Mouse (Mus musculus): Measurements from ENCODE around the gene Tbc1d15. TPM values are rescaled to one million over a fixed set of nuclear protein-coding genes. Genes with fewer than 3 reads are reported as not detected.
"Not testable (repeated sequence)": the region's sequence is repeated elsewhere in the genome, so short reads cannot be mapped to it uniquely, and the experiment has no call there.

The Tbc1d15 gene
- total RNA-seq, 2 experiments from 2014 or later: 44.4 to 45.1 TPM

DNA sequence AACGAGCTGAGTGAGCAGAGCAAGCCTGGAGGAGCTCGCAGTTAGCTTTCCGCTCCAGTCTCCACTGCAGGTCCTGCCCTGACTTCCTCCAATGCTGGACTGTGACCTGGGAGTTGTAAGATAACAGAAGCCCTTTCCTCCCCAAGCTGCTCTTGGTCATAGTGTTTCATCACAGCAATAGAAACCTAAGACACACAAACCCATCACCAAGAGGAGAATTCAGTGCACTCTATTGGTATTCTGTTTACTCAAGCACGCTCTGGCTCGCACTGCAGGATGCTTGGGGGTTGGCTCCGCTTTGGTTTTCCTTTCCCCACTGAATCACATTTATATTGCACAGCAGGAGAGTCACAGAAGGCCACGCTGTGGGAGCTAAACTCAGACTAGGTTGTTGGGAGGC is 3.2 kb downstream of the Tbc1d15 start:
- no peak for DNase-seq (ENCODE audit: low spot score)

DNA sequence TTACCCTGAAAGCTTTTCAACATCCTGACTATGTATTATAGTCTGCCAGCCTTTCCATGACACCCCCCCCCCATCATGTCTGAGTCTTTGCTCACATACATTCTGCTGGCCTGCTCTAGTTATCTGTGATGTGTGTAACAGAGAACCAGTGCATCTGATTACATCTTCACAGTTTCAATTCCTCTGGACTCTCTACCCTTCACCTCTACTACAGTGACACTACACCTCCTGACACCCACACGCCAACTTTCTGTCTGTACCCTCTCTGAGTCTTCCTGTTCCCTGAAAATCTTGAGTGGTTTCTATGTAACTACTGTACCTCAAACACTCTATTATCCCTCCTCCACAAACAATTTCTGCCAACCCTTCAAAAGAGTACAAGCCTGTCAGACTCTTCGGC is 5.8 kb downstream of the Tbc1d15 start:
- no peak for DNase-seq (ENCODE audit: low spot score)

DNA sequence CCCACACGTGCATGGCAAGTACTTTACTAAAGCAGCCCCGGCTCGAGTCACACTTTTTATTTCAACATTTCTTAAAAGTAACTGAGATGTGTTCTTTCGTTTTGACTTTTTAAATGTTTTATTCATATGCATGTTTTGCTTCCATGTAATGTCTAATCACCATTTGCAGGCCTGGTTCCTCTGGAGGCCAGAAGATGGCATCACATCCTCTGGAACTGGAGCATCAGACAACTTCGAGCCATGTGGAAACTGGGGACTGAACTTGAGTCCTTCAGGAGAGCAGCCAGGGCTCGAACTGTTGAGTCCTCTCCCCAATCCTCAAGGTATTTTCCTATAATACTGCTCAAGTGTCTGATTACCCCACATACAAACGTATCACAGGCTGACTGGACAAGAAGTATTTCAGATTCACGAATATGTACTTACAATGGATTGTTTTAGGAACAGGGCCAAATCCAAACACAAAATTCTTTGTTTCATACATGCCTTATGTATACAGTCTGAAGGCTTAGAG is 10.1 kb downstream of the Tbc1d15 start:
- no peak for DNase-seq (ENCODE audit: low spot score)

DNA sequence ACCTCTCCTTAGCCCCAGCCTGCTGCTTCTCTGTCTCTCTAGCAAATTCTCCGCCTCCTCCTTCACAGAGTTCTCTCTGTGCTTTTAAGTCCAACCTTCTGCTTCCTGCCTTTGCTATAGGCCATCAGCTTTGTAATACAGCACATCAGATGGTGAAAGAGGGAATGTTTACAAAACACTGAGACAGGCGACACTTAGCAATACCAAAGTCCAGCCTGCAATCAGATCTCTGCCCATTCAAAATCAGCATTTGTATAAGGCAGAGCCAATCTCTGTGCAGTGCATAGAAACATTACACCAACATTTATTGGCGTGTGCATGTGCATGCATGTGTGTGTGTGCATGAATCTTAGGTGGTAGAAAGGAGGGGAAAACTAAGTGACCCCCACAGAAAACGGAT is 13.3 kb downstream of the Tbc1d15 start:
- no peak for DNase-seq (ENCODE audit: low spot score)

DNA sequence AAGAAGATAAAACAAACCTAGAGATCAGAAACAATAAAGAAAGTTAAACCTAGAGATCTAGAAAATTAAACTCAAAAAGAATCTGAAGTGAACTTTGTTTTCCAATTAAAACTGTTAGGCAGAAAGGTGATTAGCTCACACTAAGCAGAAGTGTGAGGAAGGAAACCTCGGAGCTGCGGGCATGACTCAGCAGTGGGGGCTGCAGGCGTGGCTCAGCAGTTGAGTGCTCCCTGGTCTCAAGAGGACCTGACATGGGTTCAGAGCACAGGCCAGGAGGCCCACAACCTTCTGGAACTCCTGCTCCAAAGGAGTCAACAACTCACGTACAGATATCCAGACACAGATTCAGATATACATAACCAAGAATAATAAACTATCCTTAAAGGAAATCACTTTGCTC is 14.5 kb downstream of the Tbc1d15 start:
- no peak for DNase-seq (ENCODE audit: low spot score)

DNA sequence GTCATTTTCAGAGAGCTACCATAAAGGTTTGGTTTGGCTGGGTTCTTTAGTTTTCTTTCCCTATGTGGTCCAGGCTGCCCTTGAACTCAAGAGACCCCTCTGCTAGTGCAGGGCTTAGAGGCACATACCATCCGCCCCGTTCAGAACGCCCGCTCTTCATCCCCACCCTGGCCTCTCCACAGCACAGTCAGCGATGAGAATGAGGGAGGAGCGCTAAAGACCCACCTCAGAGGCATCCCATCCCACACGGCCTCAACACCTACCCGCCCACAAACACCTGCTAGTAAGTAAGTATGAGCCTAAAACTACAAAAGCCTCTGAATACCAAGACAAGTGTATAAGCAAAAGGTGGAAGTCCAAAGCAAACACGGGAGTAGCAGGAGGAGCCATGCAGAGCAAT is 15.8 kb downstream of the Tbc1d15 start:
- no peak for DNase-seq (ENCODE audit: low spot score)

DNA sequence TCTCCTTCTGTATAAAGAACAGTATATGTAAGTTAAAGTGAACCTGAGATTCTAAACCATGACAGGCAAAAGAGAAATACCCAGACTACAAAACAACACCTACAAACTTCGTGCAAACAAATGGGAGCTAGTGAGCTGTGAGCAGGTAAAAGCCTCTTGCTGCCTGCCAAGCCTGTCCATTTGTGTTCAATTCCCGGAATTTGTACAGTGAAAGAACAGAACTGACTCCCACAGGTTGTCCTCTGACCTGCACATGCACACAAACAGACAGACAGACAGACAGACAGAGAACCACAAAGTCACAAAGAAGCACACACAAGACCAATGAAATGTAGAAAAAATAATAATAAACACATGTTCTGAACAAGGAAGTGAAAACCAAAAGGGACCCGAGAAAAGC is 17.5 kb downstream of the Tbc1d15 start:
- DNase-seq (ENCODE audit: low spot score): no peak

DNA sequence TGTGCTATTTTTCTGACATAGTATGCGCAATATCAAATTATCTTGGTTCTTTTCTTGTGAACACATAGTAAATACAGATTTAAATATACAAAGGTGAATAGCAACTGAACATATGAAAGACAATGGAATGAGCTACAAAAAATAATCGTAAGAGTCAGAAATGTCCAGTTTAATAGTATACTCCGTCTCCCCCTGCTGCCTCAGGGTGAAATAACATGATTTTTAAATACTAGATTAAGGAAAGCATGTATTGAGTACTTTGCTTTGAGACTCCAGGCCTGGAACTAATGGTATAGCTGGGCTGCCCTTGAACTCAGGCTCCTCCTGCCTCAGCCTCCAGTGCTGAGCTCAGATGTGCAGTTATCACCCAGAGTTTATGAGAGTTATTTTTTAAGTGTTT is 18.8 kb downstream of the Tbc1d15 start:
- DNase-seq (ENCODE audit: low spot score): no peak

DNA sequence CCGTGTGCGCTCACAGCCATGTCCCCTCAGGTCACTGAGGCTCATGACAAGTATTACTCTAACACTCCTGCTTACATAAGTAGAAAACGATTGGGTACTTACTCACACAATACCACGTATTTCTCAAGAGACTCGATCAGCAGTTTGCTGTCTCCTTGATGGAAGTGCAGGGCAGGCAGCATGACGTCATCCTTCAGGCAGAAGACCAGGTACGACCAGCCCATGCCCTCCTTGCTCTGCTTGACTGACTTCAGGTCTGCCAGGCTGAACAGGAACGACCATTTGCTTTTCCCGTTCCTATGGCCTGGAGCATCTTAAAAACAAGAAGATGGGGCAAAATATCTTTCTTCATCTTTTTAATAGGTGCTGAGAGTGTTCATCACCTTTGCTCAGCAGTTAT is 22.2 kb downstream of the Tbc1d15 start:
- DNase-seq (ENCODE audit: low spot score): no peak

DNA sequence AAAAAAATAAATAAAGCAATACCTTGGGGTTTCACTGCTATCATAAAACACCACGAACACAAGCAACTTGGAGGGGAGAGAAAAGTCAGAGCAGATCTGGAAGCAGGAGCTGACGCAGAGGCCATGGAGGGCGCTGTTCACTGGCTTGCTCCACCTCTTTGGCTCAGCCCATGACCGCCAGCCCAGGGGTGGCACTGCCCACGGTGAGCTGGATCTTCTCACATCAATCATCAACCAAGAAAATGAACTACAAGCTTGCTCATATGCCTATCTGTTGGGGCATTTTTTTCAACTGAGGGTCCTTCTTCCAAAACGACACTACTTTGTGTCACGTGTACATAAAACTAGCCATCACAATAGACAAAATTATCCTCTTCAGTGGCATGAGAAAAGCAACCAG is 24.7 kb downstream of the Tbc1d15 start:
- DNase-seq (ENCODE audit: low spot score): no peak

DNA sequence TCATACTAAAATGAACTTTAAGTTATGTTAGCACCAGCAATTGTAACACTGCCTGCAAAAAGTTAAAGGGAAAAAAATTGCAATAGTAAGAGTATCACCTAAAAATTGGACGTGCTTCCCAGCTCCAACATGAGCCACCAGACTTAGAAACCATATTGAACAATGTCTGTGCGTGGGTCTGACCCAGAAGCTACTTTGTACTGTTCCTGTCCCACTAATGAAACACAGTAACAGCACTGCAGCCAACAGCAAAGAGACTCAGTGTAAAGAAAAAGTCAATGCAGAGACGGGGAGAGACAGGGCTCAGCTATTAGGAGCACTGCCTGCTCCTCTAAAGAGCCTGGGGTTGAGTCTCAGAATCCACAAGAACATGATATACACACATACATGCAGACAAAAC is 27.4 kb downstream of the Tbc1d15 start:
- no peak for DNase-seq (ENCODE audit: low spot score)

DNA sequence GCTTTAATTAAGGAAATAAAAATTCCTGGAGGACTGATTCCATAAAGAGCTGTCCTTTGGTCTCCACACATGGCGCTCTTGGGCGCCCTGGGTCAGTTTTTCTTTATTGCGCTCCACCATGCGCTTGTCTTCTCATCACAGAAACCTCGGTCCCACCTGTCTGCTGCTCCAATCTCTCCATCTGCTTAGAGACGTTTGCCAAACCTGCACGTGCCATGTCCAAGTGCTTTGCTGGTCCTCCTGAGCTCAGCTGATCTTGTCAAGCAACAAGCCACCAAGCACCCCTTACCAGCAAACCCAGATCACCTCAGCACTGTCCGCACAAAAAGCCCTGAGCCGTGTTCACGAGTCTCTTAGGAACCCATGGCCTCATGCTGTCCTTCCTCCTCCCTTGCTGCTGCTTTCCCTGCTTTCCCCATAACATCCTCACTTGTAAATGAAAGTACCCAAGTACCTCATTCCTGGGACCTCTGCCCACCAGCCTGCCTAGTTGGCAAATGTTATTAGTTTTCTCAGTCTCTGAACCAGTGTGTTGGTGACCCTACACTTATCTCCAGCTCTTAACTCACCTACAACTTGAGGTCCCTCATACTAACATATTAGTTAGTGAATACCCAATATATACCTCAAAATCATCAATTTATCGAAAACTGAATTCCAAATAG is 38.2 kb downstream of the Tbc1d15 start:
- DNase-seq (ENCODE audit: low spot score): no peak

DNA sequence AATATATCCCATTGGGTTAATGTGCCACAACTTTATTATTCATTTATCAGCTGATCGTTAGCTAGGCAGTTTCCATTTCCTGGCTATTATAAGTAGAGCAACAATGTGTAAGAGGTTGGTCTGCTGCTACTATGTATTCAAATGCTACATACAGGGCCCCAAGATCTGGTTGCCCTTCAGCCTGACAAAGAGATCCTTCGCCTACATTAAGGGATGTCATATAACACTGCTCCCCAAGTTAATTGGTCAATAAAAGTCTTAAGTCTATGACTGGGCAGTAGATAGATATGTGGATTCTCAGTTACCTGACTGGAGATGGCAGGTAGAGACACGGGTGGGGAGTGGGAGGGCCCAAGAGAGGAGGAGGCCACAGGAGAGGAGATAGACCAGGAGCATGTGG is 45.4 kb downstream of the Tbc1d15 start:
- DNase-seq (ENCODE audit: low spot score): no peak

DNA sequence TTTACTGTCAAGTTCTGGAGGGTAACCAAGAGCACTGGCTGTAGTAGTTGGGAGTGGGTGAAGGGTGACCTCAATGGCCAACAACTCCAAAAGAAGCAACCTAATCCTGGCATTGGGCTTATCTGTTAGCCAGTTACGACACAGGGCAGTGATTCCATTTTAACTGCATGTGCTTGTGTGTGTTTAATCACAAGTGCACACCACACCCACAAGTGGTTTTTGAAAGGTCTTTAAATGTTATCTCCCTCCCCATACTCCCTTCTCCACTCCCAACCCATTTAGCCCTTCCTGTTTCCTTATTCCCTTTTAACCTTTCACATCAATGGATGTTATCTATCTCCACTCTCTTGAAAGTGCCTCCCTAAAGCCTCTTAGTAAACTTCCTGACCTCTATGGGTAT is 46.0 kb downstream of the Tbc1d15 start:
- no peak for DNase-seq (ENCODE audit: low spot score)

DNA sequence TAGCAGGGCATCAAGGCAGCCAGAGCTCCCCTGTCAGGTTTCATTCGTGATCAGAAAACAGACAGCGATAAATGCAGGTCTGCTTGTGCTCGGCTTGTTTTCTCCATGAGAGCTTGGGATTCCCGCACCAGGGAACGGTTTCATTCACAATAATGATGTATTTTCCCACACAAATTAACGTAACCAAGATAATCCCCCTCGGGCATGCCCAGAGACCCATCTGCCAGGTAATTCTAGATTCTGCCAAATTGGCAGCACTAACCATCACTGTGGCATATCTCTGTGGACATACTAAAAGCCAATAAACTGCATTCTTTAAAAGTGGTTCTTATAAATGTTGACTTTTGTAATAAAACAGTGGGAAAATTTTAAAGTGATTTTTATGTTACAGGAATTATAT is 60.1 kb downstream of the Tbc1d15 start:
- no peak for DNase-seq (ENCODE audit: low spot score)

DNA sequence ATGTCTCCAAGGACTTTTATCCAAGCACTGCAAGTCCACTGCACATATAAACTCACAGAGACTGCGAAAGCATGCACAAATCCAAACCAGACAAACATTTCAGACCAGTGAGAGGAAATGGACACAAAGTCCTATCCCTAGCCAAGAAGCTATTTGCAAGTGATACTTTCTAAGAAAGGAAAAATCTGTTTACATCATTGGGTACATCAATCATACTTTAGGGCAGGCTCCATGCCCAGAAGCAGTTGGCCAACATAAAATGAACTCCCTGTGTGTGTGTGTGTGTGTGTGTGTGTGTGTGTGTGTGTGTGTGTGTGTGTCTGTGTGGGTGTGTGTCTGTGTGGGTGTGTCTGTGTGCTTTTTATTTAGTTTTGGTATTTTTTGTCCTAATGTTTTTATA is 63.9 kb downstream of the Tbc1d15 start:
- no peak for DNase-seq (ENCODE audit: low spot score)

DNA sequence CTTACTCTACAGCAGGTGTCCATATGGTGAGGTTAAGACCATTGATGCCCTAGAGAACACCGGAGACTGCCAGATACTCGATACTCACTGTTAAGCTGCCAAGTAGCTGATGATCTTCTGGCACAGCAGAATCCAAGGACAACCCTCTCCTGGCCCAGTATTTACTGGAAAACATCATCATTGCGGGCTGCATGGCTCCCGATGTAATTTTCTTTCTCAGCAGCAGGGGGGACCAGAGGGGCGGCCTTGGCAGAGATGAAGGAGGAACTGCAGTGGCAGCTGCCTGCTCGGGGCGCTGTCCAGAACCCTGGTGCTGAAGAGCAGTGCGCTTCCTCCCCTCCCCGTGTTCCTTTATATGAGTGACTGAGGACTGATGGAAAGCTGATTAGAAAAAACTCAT is 66.6 kb downstream of the Tbc1d15 start, which contains the start of gene Tph2:
Gene Tph2 (minus strand): TSS at position 326 of the 400 bp plus-strand sequence.
- DNase-seq (ENCODE audit: low spot score): peak; percentile 18

DNA sequence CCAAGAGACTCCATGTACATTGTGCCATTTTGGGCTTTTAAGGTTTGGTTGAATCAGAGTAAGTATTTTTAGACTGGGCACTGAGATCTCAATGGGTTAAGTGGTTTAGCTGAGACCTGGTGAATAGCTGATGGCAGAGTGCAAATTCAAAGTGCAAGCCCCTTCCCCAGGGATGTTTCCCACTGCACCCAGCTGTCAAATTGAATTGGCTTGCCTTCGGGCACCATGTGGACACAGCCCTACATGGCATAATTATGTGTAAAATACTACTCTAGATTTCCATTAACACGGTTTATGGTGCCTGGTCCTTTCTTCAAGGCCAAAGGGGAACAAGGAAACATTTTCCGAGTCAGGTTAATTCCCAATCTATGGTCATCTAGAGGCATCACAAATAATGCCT is 70.2 kb downstream of the Tbc1d15 start:
- no peak for DNase-seq (ENCODE audit: low spot score)

DNA sequence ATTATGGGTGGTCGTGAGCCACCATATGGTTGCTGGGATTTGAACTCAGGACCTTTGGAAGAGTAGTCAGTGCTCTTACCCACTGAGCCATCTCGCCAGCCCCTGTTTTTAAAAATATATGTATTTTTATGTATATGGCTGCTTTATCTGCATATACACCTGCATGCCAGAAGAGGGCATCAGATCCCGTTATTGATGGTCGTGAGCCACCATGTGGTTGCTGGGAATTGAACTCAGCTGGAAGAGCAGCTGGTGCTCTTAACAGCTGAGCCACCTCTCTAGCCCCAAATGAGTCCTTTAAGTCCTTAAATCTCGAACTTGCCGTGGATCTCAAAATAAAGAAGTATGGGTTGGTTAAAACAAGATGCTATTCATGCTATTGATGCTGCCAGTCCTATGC is 73.2 kb downstream of the Tbc1d15 start:
- not testable (repeated sequence) for DNase-seq (ENCODE audit: low spot score)

DNA sequence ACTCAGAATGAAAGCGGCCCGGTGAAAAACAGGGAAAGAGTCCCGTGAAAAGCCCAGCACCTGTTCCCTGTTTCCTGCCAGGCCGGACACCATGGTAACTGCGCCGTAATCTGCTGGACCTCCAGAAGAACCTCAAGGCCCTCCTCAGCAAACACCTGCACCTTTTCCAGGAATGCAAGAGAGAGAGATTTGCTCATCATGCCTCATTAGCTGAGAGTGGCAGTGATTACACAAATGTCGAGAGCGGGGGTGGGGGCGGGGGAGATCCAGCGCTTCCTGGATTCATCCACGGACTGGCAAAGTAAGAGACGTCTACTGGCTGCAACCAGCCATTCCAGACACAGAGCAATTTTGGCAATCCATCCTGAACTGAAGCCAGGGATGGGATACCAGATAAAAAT is 75.7 kb downstream of the Tbc1d15 start:
- DNase-seq (ENCODE audit: low spot score): no peak

DNA sequence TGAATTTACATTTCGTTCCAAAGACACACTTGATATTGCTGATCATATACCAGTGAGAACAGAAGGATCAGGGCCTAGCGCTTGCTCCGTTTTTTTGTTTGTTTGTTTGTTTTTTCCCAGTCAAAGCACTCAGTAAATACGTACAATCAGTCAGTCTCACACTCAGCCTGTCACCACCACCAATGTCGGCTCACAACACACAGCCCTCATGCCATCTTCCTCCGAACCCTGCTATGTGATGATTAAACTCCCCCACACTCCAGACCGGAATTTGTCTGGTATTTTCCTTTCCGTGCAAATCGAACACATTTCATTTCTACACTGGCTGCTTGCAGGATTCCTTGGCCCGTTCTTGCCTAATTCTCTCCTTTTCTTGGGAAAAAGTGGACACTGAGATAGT is 77.9 kb downstream of the Tbc1d15 start:
- DNase-seq (ENCODE audit: low spot score): no peak

DNA sequence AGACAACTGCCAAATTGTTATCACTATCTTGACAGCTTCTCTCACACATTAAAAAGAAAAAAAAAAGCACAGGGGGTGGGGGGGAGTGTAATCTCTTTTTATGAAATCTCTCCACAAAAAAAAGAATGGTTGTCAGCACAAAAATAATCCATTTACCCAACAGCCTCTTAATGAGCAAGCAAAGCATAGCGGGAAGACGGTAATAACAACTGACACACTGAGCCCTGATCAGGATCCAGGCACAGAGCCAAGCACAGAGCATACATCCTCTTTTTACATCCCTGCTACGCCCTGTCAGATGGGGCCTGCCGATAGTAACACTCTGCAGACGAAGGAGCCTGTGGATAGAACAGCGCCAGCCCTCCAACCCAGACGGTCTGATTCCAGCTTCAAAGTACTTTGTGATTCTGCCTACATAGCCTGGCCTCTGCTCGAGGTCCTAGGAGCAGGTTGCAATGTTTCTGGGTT is 79.9 kb downstream of the Tbc1d15 start:
- DNase-seq (ENCODE audit: low spot score): no peak

DNA sequence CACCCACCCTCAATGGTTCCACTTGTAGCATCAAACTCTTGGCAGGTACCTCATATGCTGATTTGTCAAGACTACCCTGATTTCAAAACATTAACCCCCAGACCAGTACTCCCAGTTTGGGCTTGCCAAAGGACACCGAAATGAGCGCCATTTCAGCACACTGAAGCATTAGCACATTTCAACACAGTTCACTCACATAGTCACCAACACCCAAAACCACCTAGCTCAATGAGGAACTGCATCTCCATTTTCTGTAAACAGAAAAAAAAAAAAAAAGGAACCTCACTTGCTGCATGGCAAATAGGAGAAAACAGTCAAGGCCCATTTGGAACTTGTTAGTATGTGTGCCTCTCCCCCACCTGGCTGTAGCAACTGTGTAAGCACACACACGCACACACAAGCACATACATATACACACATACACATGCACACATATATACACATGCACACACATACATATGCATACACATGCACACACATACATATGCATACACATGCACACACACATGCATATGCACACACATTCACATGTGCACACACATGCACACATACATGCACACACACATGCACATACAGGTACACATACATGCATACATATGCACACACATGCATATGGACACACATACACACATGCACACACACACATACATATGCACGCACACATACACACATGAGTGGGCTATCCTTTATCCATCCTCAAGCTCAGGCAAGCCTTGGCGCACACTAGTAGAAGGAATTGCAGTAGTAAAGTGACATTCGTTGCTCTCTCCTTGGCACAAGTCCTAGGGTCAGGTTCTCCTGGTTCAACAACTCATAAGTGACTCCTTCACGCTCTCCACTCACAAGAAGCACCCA is 80.5 kb downstream of the Tbc1d15 start:
- DNase-seq (ENCODE audit: low spot score): no peak

Data from gastrocnemius, adult 18-20 months (tissue).